8 mouse cellular contexts compared by ENCODE assay signal in genomic region chr9:121830956-121831293, GRCm38 (mm10). TPM values are rescaled to one million over a fixed set of nuclear protein-coding genes. Genes with fewer than 3 reads are reported as not detected.
DNase-seq lines count a peak whose midpoint lies in the region; ATAC-seq lines count a peak whose summit lies in the region.

No protein-coding gene starts in this region.

- no peaks in the 10 kb centered on the region for H3K36me3 ChIP-seq in limb, embryonic 13.5 days
- no peaks in the 10 kb centered on the region for H3K36me3 ChIP-seq in stomach, embryonic 16.5 days (ENCODE audit: control insufficient read depth, insufficient read depth, low read length)

- H3K27ac ChIP-seq in limb, embryonic 13.5 days, result no peak overlapping the region
- no peak overlapping the region for H3K27ac ChIP-seq in stomach, embryonic 16.5 days (ENCODE audit: low read length)

- peak; percentile 65 for DNase-seq in ovary, postnatal 10 days (ENCODE audit: low spot score)
- no peak for DNase-seq in ovary, adult 18-20 months (ENCODE audit: low spot score)
- peak; percentile 92 for DNase-seq in cerebellum, adult 9-10 months
- peak; percentile 86 to 91 for DNase-seq in frontal cortex, postnatal 36 days (ENCODE audit: low spot score in 2 of 2)
- DNase-seq in kidney, adult 9 months, result peak; percentile 84
- peak; percentile 81 for DNase-seq in neural tube, embryonic 10.5 days (ENCODE audit: extremely low spot score, low spot score)

- ATAC-seq in limb, embryonic 13.5 days (ENCODE audit: low FRiP score, low read depth), result 0 out of 2 replicates have a peak, but pooled peaks have one; percentile 15
- ATAC-seq in stomach, embryonic 16.5 days (ENCODE audit: insufficient read depth, low FRiP score), result peak; percentile 34; the same call in 1 of the 2 replicates

- 28% methylated on average over 6 of the region's 6 CpGs for WGBS in limb, embryonic 13.5 days
- WGBS in stomach, embryonic 16.5 days, result 25% methylated on average over 6 of the region's 6 CpGs

- no peak overlapping the region for H3K4me3 ChIP-seq in limb, embryonic 13.5 days
- no peak overlapping the region for H3K4me3 ChIP-seq in stomach, embryonic 16.5 days (replicated peaks; ENCODE audit: low read length)

- no peak overlapping the region for H3K4me2 ChIP-seq in limb, embryonic 13.5 days (replicated peaks)
- H3K4me2 ChIP-seq in stomach, embryonic 16.5 days (ENCODE audit: low read depth, low read length), result no peak overlapping the region

- H3K4me1 ChIP-seq in limb, embryonic 13.5 days, result 0 out of 2 replicates have a peak, but pooled peaks cover 4% of the 10 kb centered on the region
- H3K4me1 ChIP-seq in stomach, embryonic 16.5 days (ENCODE audit: control insufficient read depth, insufficient read depth, low read length), result no peaks in the 10 kb centered on the region

- no peaks in the 10 kb centered on the region for H3K27me3 ChIP-seq in limb, embryonic 13.5 days
- H3K27me3 ChIP-seq in stomach, embryonic 16.5 days (ENCODE audit: control insufficient read depth, insufficient read depth, low read length), result no peaks in the 10 kb centered on the region

- H3K9ac ChIP-seq in limb, embryonic 13.5 days, result no peak overlapping the region
- no peak overlapping the region for H3K9ac ChIP-seq in stomach, embryonic 16.5 days (ENCODE audit: low read length)

- 0 out of 2 replicates have a peak, but pooled peaks cover 5% of the 10 kb centered on the region for H3K9me3 ChIP-seq in limb, embryonic 13.5 days
- no peaks in the 10 kb centered on the region; the same call in 1 of the 2 replicates for H3K9me3 ChIP-seq in stomach, embryonic 16.5 days (replicated peaks; ENCODE audit: control insufficient read depth, low read length)

RNA-seq across cellular contexts. Expression of gene Ccdc13, which starts 8.3 kb away (rescaled TPM):
- 0.76 and 0.88 TPM in 2 replicates for polyA plus RNA-seq in limb, embryonic 13.5 days (2015; fragmentation: Nextera tagmentation; extraction: Ambion mirVana)
- polyA plus RNA-seq in stomach, embryonic 16.5 days (2015; fragmentation: Nextera tagmentation; extraction: Ambion mirVana), result 0.56 and 0.59 TPM in 2 replicates

RNA-seq across cellular contexts. Expression of gene Higd1a, which starts 27.2 kb away (rescaled TPM):
- 192 and 196 TPM in 2 replicates for polyA plus RNA-seq in limb, embryonic 13.5 days (2015; fragmentation: Nextera tagmentation; extraction: Ambion mirVana)
- 293 and 317 TPM in 2 replicates for polyA plus RNA-seq in stomach, embryonic 16.5 days (2015; fragmentation: Nextera tagmentation; extraction: Ambion mirVana)

RNA-seq across cellular contexts. Expression of gene Hhatl, which starts 38.6 kb away (rescaled TPM):
- polyA plus RNA-seq in limb, embryonic 13.5 days (2015; fragmentation: Nextera tagmentation; extraction: Ambion mirVana), result 0.53 and 0.82 TPM in 2 replicates
- 2.2 and 4.3 TPM in 2 replicates for polyA plus RNA-seq in stomach, embryonic 16.5 days (2015; fragmentation: Nextera tagmentation; extraction: Ambion mirVana)

RNA-seq across cellular contexts. Expression of gene Klhl40, which starts 53.5 kb away (rescaled TPM):
- 12.5 and 13.3 TPM in 2 replicates for polyA plus RNA-seq in limb, embryonic 13.5 days (2015; fragmentation: Nextera tagmentation; extraction: Ambion mirVana)
- 0.45 and 8.0 TPM in 2 replicates for polyA plus RNA-seq in stomach, embryonic 16.5 days (2015; fragmentation: Nextera tagmentation; extraction: Ambion mirVana)
